Mouse (Mus musculus) erythroblast, embryonic 14.5 days (primary cell): ENCODE measurements around the gene Nup98.

Experiments
- GATA1 ChIP-seq: IDR thresholded peaks from 2 replicates; pipeline ENCODE4 v1.6.1; 2012; ENCODE audit warnings: low read length, inconsistent platforms, mixed read lengths
- TAL1 ChIP-seq: IDR thresholded peaks from 3 replicates; pipeline ENCODE4 v1.6.1; 2012; ENCODE audit warnings: low read length, inconsistent platforms, mixed read lengths

- no peak for TF ChIP-seq GATA1
- TF ChIP-seq TAL1, result no peak
Observed at GRCm38 (mm10) chr7:102209756-102210721, at the start of gene Nup98, which contains the start of gene Pgap2.
